Mouse (Mus musculus): ENCODE measurements around the gene Sult6b1. TPM values are rescaled to one million over a fixed set of nuclear protein-coding genes. Genes with fewer than 3 reads are reported as not detected.

Sult6b1 gene
- polyA plus RNA-seq, 1 experiment from 2014 or later: 0.25 TPM

- H3K4me2 ChIP-seq (replicated peaks; ENCODE audit: low read depth): no peak overlapping the region
- WGBS: 80% methylated on average over 9 of the region's 9 CpGs
These were observed 15.8 kb downstream of the Sult6b1 start for GRCm38 (mm10) chr17:78891020-78891419.

GRCm38 (mm10) chr17:78889184-78889583, 17.6 kb downstream of the Sult6b1 start:
- H3K9ac ChIP-seq (ENCODE audit: low read depth, low read length): no peak overlapping the region
- ATAC-seq: no peak
- H3K4me3 ChIP-seq (ENCODE audit: low read depth, low read length): no peak overlapping the region
- TF ChIP-seq CTCF (IDR thresholded peaks at IDR 0.05; ENCODE audit: low read depth): no peak
- WGBS: 54% methylated on average over 3 of the region's 3 CpGs
- H3K27ac ChIP-seq (ENCODE audit: low read depth, low read length): no peak overlapping the region
- no peaks in the 10 kb centered on the region for H3K27me3 ChIP-seq (replicated peaks; ENCODE audit: control insufficient read depth, insufficient read depth, low read length)
- H3K4me1 ChIP-seq (replicated peaks; ENCODE audit: control insufficient read depth, insufficient read depth, low read length): no peaks in the 10 kb centered on the region
- H3K36me3 ChIP-seq (ENCODE audit: control insufficient read depth, insufficient read depth): no peaks in the 10 kb centered on the region
- no peaks in the 10 kb centered on the region for H3K9me3 ChIP-seq (ENCODE audit: control insufficient read depth)
- no peak overlapping the region for H3K4me2 ChIP-seq (replicated peaks; ENCODE audit: low read depth)

More at GRCm38 (mm10) chr17:78891020-78891419, 15.8 kb downstream of the Sult6b1 start:
- H3K9ac ChIP-seq (ENCODE audit: low read depth, low read length): no peak overlapping the region
- H3K4me3 ChIP-seq (ENCODE audit: low read depth, low read length): no peak overlapping the region
- no peak for TF ChIP-seq CTCF (IDR thresholded peaks at IDR 0.05; ENCODE audit: low read depth)
- ATAC-seq: no peak
- no peak overlapping the region for H3K27ac ChIP-seq (ENCODE audit: low read depth, low read length)
- H3K9me3 ChIP-seq (ENCODE audit: control insufficient read depth): no peaks in the 10 kb centered on the region
- H3K27me3 ChIP-seq (replicated peaks; ENCODE audit: control insufficient read depth, insufficient read depth, low read length): no peaks in the 10 kb centered on the region
- no peaks in the 10 kb centered on the region for H3K36me3 ChIP-seq (ENCODE audit: control insufficient read depth, insufficient read depth)
- H3K4me1 ChIP-seq (replicated peaks; ENCODE audit: control insufficient read depth, insufficient read depth, low read length): no peaks in the 10 kb centered on the region

GRCm38 (mm10) chr17:78888554-78888953, 18.2 kb downstream of the Sult6b1 start:
- no peak overlapping the region for H3K27ac ChIP-seq (ENCODE audit: low read depth, low read length)
- ATAC-seq: no peak
- H3K4me3 ChIP-seq (ENCODE audit: low read depth, low read length): no peak overlapping the region
- H3K9me3 ChIP-seq (ENCODE audit: control insufficient read depth): no peaks in the 10 kb centered on the region
- no peak for TF ChIP-seq CTCF (IDR thresholded peaks at IDR 0.05; ENCODE audit: low read depth)
- H3K9ac ChIP-seq (ENCODE audit: low read depth, low read length): no peak overlapping the region
- no peaks in the 10 kb centered on the region for H3K36me3 ChIP-seq (ENCODE audit: control insufficient read depth, insufficient read depth)
- 87% methylated on average over 4 of the region's 4 CpGs for WGBS
- no peaks in the 10 kb centered on the region for H3K4me1 ChIP-seq (replicated peaks; ENCODE audit: control insufficient read depth, insufficient read depth, low read length)
- H3K4me2 ChIP-seq (replicated peaks; ENCODE audit: low read depth): no peak overlapping the region
- H3K27me3 ChIP-seq (replicated peaks; ENCODE audit: control insufficient read depth, insufficient read depth, low read length): no peaks in the 10 kb centered on the region

- no peaks in the 10 kb centered on the region for H3K36me3 ChIP-seq (ENCODE audit: control insufficient read depth, insufficient read depth)
- WGBS: 74% methylated on average over 5 of the region's 5 CpGs
- TF ChIP-seq CTCF (IDR thresholded peaks at IDR 0.05; ENCODE audit: low read depth): no peak
- H3K4me1 ChIP-seq (replicated peaks; ENCODE audit: control insufficient read depth, insufficient read depth, low read length): peaks cover 4% of the 10 kb centered on the region; the same call in 1 of the 2 replicates
- ATAC-seq: no peak
- no peak overlapping the region for H3K4me2 ChIP-seq (replicated peaks; ENCODE audit: low read depth)
- no peaks in the 10 kb centered on the region for H3K9me3 ChIP-seq (ENCODE audit: control insufficient read depth)
- no peak overlapping the region for H3K27ac ChIP-seq (ENCODE audit: low read depth, low read length)
- H3K9ac ChIP-seq (ENCODE audit: low read depth, low read length): no peak overlapping the region
- H3K27me3 ChIP-seq (replicated peaks; ENCODE audit: control insufficient read depth, insufficient read depth, low read length): no peaks in the 10 kb centered on the region
- H3K4me3 ChIP-seq (ENCODE audit: low read depth, low read length): no peak overlapping the region
These were observed 21.3 kb downstream of the Sult6b1 start for GRCm38 (mm10) chr17:78885286-78886065.

- Histone ChIP-seq H3K9ac (ENCODE audit: low read depth, low read length) (no peak overlapping the region), H3K9me3 (ENCODE audit: control insufficient read depth) (no peaks in the 10 kb centered on the region), H3K4me3 (ENCODE audit: low read depth, low read length) (no peak overlapping the region), H3K36me3 (ENCODE audit: control insufficient read depth, insufficient read depth) (peaks cover 13% of the 10 kb centered on the region), H3K27ac (ENCODE audit: low read depth, low read length) (no peak overlapping the region), H3K27me3 (replicated peaks; ENCODE audit: control insufficient read depth, insufficient read depth, low read length) (no peaks in the 10 kb centered on the region), H3K4me1 (replicated peaks; ENCODE audit: control insufficient read depth, insufficient read depth, low read length) (peaks cover 4% of the 10 kb centered on the region; the same call in 1 of the 2 replicates), H3K4me2 (replicated peaks; ENCODE audit: low read depth) (peak overlapping the region; percentile 60; the same call in 1 of the 2 replicates)
- WGBS: 90% methylated on average over 4 of the region's 4 CpGs
- TF ChIP-seq CTCF (IDR thresholded peaks at IDR 0.05; ENCODE audit: low read depth): no peak
- ATAC-seq: no peak
These were observed 23.5 kb downstream of the Sult6b1 start for GRCm38 (mm10) chr17:78883291-78883690.

- Histone ChIP-seq H3K9ac (ENCODE audit: low read depth, low read length) (peak within 1 kb of the TSS; percentile 83), H3K4me2 (replicated peaks; ENCODE audit: low read depth) (peak within 1 kb of the TSS; percentile 60), H3K4me1 (replicated peaks; ENCODE audit: control insufficient read depth, insufficient read depth, low read length) (peaks cover 4% of the 10 kb centered on the region; the same call in 1 of the 2 replicates), H3K27me3 (replicated peaks; ENCODE audit: control insufficient read depth, insufficient read depth, low read length) (no peaks in the 10 kb centered on the region), H3K27ac (ENCODE audit: low read depth, low read length) (peak within 1 kb of the TSS; percentile 92), H3K9me3 (ENCODE audit: control insufficient read depth) (no peaks in the 10 kb centered on the region), H3K4me3 (ENCODE audit: low read depth, low read length) (peak within 1 kb of the TSS; percentile 81), H3K36me3 (ENCODE audit: control insufficient read depth, insufficient read depth) (peaks cover 20% of the 10 kb centered on the region)
- 1% methylated on average over 28 of the region's 28 CpGs for WGBS
- ATAC-seq: peak; percentile 99
- 0 out of 2 replicates have a peak, but pooled peaks have one; percentile 15 for TF ChIP-seq CTCF (IDR thresholded peaks at IDR 0.05; ENCODE audit: low read depth)
These were observed 24.2 kb downstream of the Sult6b1 start, which contains the start of gene Eif2ak2 for GRCm38 (mm10) chr17:78882401-78883112. Eif2ak2 (minus strand) TSS chr17:78882573.

Data from intestine, postnatal 0 days (tissue).